Mouse (Mus musculus) embryonic facial prominence, embryonic 12.5 days (tissue): ENCODE results near the gene Hexim1. TPM values are rescaled to one million over a fixed set of nuclear protein-coding genes. Genes with fewer than 3 reads are reported as not detected.
A peak's percentile ranks its signal among the peaks of the same experiment; 100 is the strongest.

Experiments used
- ATAC-seq: fragments of 200-750 bp; cut with Nextera tagmentation; 2 replicates; pipeline ENCODE4 v1.8.0; 2017; ENCODE audit not compliant: insufficient number of reproducible peaks, insufficient read depth, low FRiP score, low TSS enrichment
- H3K27ac ChIP-seq: fragments of 300-500 bp; sonication (generic); 2 replicates; pipeline ENCODE4 v1.5.1; 2016; ENCODE audit warnings: mild to moderate bottlenecking
- H3K27me3 ChIP-seq: fragments of 300-500 bp; sonication (generic); 2 replicates; pipeline ENCODE4 v1.6.1; 2016; ENCODE audit warnings: mild to moderate bottlenecking, moderate library complexity
- H3K36me3 ChIP-seq: fragments of 300-500 bp; sonication (generic); 2 replicates; pipeline ENCODE4 v1.6.1; 2016; ENCODE audit warnings: mild to moderate bottlenecking
- H3K4me1 ChIP-seq: fragments of 300-500 bp; sonication (generic); 2 replicates; pipeline ENCODE4 v1.6.1; 2016
- H3K4me2 ChIP-seq: fragments of 300-500 bp; sonication (generic); replicated peaks from 2 replicates; pipeline ENCODE4 v1.6.1; 2016; ENCODE audit warnings: mild to moderate bottlenecking, moderate library complexity
- H3K4me3 ChIP-seq: fragments of 300-500 bp; sonication (generic); 2 replicates; pipeline ENCODE4 v1.5.1; 2016; ENCODE audit warnings: mild to moderate bottlenecking
- H3K9ac ChIP-seq: fragments of 300-500 bp; sonication (generic); 2 replicates; pipeline ENCODE4 v1.6.1; 2016; ENCODE audit warnings: mild to moderate bottlenecking, moderate library complexity
- H3K9me3 ChIP-seq: fragments of 300-500 bp; sonication (generic); 2 replicates; pipeline ENCODE4 v1.6.1; 2016; ENCODE audit warnings: mild to moderate bottlenecking, moderate library complexity
- WGBS: fragments of 180-500 bp; shearing (Covaris S2); methylation state at CpG from one replicate; pipeline ENCODE4 v1.1.7; 2016; 5-methylcytosine and 5-hydroxymethylcytosine counted together
- polyA plus RNA-seq: library from polyadenylated mRNA; unstranded; fragments of >200 nt; fragmentation: Nextera tagmentation; extraction: Ambion mirVana; gene quantifications from 2 replicates; pipeline ENCODE4 v1.2.1, GENCODE M21; 2016

The Hexim1 gene
- polyA plus RNA-seq, 1 experiment from 2014 or later = 4.2 TPM

GRCm38 (mm10) chr11:103076581-103076980, 39.5 kb upstream of the Hexim1 start:
- no peaks in the 10 kb centered on the region for H3K9me3 ChIP-seq
- H3K36me3 ChIP-seq = no peaks in the 10 kb centered on the region
- H3K9ac ChIP-seq = no peak overlapping the region
- ATAC-seq = no peak
- no peak overlapping the region for H3K4me3 ChIP-seq
- H3K27me3 ChIP-seq = peaks cover 28% of the 10 kb centered on the region
- no peak overlapping the region for H3K27ac ChIP-seq
- no peak overlapping the region for H3K4me2 ChIP-seq
- H3K4me1 ChIP-seq = peaks cover 8% of the 10 kb centered on the region
- WGBS = 76% methylated on average over 8 of the region's 8 CpGs

DNA sequence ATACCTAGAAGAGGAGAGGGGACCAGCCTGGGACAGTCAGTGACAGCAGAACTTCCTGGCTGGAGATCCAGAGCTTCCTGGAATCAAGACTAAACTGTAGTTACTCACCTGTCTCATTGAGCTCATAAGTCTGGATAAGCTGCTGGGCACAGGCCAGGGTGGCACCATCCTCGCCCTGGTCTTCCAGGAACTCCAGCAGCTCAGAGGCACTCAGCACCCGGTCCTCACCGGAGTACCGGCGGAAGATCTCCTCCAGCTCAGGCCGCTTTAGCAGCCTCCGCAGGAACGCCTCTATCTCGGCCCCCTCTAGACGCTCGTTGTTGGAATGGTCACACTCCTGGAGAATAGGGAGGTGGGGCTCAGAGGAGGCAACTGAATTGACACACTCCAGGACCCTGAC, 37.9 kb upstream of the Hexim1 start:
- no peak for ATAC-seq
- H3K27me3 ChIP-seq = peaks cover 42% of the 10 kb centered on the region
- peaks cover 8% of the 10 kb centered on the region for H3K4me1 ChIP-seq
- H3K4me2 ChIP-seq = no peak overlapping the region
- no peak overlapping the region for H3K4me3 ChIP-seq
- no peak overlapping the region for H3K9ac ChIP-seq
- H3K9me3 ChIP-seq = no peaks in the 10 kb centered on the region
- H3K36me3 ChIP-seq = no peaks in the 10 kb centered on the region
- 77% methylated on average over 11 of the region's 11 CpGs for WGBS
- H3K27ac ChIP-seq = no peak overlapping the region

DNA sequence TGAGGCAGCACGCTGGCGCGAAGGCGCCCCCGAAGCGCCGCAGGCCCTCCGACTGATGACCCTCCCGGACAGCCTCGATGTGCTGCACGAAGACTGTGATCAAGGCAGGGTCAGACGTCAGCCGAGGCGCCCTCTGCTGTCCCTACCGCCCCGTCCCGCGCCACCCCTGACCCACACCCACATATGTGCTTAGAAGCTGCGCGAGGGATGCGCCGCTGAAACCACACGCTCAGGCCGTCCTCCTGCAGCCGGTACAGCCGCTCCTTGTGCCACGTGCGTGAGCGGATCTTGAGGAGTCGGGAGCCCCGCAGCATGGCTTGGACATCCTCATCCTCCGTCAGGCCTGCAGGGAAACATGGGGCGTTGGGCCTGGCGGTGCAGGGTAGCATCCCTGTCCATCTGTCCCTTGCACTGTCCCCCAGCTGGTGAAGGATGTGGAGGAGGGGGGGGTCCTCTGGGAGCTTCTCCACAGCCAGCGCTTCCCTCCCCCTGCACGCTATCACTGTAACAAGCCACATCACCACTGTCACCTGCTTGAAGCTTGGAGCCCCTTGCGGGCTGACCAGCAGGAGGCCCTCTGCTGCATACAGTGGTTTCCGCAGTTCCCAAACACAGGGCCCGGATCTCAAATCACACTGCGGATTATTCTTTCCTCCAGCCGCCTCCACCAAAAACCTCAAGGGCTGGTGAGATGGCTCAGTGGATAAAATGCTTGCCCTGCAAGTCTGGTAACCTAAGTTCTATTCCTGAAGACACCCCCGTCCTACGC, 35.5 kb upstream of the Hexim1 start:
- H3K36me3 ChIP-seq = no peaks in the 10 kb centered on the region
- WGBS = 2% methylated on average over 43 of the region's 43 CpGs
- H3K9me3 ChIP-seq = no peaks in the 10 kb centered on the region
- peak overlapping the region; percentile 27 for H3K4me3 ChIP-seq
- H3K9ac ChIP-seq = peak overlapping the region; percentile 27
- H3K27ac ChIP-seq = no peak overlapping the region
- no peak for ATAC-seq
- H3K4me1 ChIP-seq = peaks cover 8% of the 10 kb centered on the region
- peaks cover 42% of the 10 kb centered on the region for H3K27me3 ChIP-seq
- H3K4me2 ChIP-seq = peak overlapping the region; percentile 57

- 45% methylated on average over 6 of the region's 6 CpGs for WGBS
- H3K4me3 ChIP-seq = no peak overlapping the region
- no peak overlapping the region for H3K4me2 ChIP-seq
- H3K27ac ChIP-seq = no peak overlapping the region
- H3K36me3 ChIP-seq = no peaks in the 10 kb centered on the region
- H3K27me3 ChIP-seq = peaks cover 42% of the 10 kb centered on the region
- no peak for ATAC-seq
- no peaks in the 10 kb centered on the region for H3K9me3 ChIP-seq
- H3K4me1 ChIP-seq = peaks cover 8% of the 10 kb centered on the region
- H3K9ac ChIP-seq = no peak overlapping the region
Observed at GRCm38 (mm10) chr11:103081631-103082030, 34.4 kb upstream of the Hexim1 start.

DNA sequence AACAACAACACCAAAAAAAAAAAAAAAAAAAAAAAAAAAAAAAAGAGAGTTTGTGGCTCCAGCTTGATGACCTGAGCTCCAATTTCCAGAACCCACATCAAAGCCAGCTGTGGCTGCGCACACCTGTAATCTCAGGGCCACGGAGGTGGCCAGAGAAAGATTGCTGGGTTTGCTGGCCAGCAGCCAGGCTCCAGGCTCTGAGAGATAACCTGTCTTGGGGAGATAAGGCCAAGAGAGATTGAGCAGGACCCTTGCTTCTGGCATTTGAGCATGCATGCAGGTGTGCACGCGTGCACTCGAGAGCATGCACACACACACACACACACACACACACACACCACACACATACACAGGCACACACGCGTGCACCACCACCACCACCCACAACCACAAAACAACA, 22.7 kb upstream of the Hexim1 start:
- ATAC-seq = no peak
- WGBS = 90% methylated on average over 7 of the region's 7 CpGs

DNA sequence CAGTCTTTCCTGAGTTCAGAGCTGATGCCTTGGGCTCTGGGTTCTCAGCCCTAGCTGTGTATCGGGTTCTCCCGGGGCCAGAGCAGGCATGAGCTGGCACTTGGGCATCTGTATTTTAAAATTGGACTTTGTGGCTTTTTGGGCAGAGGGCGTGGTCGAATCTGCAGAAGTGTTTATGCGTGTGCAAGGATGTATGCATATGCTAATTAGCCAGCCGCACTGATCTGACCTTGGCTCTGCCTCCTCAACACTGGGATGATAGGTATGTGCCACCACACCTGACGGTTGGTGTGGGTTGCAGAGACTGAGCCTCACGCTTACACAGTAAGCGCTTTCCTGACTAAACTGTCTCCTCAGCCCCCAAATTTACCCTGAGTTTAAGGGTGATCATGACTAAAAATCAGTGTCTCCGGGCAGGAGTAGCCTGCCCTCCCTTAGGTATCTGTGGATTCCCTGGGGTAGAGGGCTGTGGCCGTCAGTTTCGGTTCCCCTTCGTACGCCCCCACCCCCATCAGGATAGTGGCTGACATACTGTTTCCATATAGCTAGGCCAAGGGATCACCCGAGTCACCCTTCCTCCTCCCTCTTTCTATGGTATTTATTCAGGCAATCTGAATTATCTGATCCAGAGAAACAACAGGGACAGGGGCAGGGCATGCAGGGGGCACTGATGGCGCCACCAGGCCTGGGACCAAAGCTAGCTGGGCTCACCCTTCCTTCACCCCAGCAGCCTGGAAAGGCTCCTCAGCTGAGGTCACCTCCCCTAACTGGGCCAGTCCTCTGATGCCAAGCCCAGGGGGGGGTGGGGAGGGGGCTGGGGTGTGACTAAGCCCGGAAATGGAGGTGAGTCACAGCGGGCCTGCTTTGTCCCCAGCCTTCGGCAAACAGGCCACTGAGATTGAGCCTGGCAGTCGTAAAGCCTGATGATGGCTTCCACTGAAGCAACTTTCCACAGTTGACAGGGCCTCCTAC, 21.9 kb upstream of the Hexim1 start:
- no peaks in the 10 kb centered on the region for H3K36me3 ChIP-seq
- H3K27me3 ChIP-seq = peaks cover 19% of the 10 kb centered on the region

More for the DNA sequence above, 22.7 kb upstream of the Hexim1 start:
- Histone ChIP-seq H3K4me2 (no peak overlapping the region), H3K4me3 (no peak overlapping the region), H3K9ac (no peak overlapping the region), H3K27ac (no peak overlapping the region), H3K27me3 (peaks cover 13% of the 10 kb centered on the region), H3K4me1 (peaks cover 12% of the 10 kb centered on the region; the same call in 1 of the 2 replicates), H3K9me3 (no peaks in the 10 kb centered on the region), H3K36me3 (no peaks in the 10 kb centered on the region)

DNA sequence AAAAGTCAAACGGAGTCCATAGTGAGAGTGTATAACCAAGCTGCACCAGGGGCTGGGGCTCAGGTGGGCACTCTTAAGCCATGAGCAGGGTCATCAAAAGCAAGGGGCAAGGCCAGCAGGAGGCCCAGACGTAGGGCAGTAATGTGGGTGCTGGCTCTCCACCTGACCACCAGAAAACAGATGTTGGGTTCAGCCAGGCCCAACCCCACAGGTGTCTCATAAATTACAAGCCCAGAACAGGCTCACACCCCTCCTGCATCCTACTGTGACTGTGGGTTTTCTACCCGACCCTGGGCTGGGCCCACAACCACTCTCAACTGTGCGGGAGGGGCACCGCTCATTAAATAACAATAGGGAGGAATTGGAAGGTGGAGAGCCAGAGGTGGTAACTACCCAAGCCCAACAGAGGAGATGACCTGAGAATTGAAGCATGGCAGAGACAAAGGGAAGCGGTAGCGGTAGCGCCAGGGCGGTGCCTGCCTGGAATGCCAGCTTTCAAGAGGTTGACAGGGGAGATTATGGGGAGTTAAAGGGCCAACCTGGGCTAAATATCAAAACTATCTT, 20.8 kb upstream of the Hexim1 start:
- H3K4me2 ChIP-seq = no peak overlapping the region
- H3K4me3 ChIP-seq = no peak overlapping the region
- WGBS = 67% methylated on average over 9 of the region's 9 CpGs
- no peaks in the 10 kb centered on the region for H3K36me3 ChIP-seq
- peaks cover 21% of the 10 kb centered on the region; the same call in 1 of the 2 replicates for H3K4me1 ChIP-seq
- ATAC-seq = no peak
- peaks cover 29% of the 10 kb centered on the region for H3K27me3 ChIP-seq
- no peak overlapping the region for H3K27ac ChIP-seq
- no peak overlapping the region for H3K9ac ChIP-seq
- H3K9me3 ChIP-seq = no peaks in the 10 kb centered on the region

More for the DNA sequence above, 21.9 kb upstream of the Hexim1 start:
- WGBS = 64% methylated on average over 20 of the region's 20 CpGs
- Histone ChIP-seq H3K9ac (no peak overlapping the region), H3K9me3 (no peaks in the 10 kb centered on the region), H3K27ac (no peak overlapping the region), H3K4me2 (no peak overlapping the region), H3K4me1 (peaks cover 20% of the 10 kb centered on the region; the same call in 1 of the 2 replicates), H3K4me3 (no peak overlapping the region)
- no peak for ATAC-seq

- no peaks in the 10 kb centered on the region for H3K9me3 ChIP-seq
- no peak overlapping the region for H3K4me2 ChIP-seq
- H3K36me3 ChIP-seq = no peaks in the 10 kb centered on the region
- 89% methylated on average over 6 of the region's 6 CpGs for WGBS
- no peak for ATAC-seq
- H3K27ac ChIP-seq = no peak overlapping the region
- H3K4me1 ChIP-seq = peaks cover 21% of the 10 kb centered on the region; the same call in 1 of the 2 replicates
- peaks cover 35% of the 10 kb centered on the region for H3K27me3 ChIP-seq
- H3K4me3 ChIP-seq = no peak overlapping the region
- no peak overlapping the region for H3K9ac ChIP-seq
Observed at GRCm38 (mm10) chr11:103095801-103096200, 20.2 kb upstream of the Hexim1 start.

DNA sequence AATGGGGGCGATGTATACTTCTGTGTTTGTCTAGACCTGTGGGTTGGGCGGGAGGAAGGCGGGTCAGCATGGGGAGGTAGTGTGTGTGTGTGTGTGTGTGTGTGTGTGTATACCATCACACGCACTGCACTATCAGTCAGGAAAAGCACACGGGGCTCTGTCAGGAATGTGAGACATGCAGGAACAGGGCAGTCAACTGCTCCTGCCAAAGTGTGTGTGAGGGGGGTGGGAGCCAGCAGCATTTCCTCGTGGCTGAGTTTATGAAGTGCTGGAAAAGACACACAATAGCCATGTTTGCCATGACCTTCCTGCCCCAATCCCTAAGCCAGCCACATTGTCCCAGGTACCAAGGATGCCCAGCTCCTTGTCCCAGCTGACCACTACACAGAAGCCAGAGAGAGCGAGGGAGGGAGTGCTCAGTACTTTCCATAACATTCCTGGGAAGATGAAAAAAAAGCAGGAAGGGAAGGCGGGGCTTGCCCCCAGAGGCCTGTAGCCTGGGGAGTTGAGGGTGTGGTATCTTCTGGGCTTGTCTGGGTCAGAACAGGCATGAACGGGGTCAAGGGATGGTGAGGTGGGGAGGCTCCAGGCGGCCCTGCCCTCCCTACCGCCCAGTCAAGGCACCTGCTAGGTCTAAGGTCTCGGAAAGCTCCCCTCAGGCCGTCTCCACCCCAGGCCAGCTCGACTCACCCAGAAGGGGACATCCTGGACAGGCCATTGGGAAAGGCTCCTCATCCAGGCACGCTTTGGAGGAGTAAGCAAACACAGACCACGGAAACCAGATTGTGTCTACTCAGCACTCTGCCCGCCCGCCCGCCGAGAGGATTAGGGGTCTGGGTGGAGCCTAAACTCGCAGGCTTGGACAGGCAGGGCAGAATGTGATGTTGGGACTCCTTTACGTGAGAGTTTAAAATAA, 18.8 kb upstream of the Hexim1 start:
- H3K4me3 ChIP-seq = 0 out of 2 replicates have a peak overlapping the region, but pooled peaks have one; percentile 4
- no peaks in the 10 kb centered on the region for H3K9me3 ChIP-seq
- H3K36me3 ChIP-seq = no peaks in the 10 kb centered on the region
- WGBS = 22% methylated on average over 22 of the region's 22 CpGs
- no peak overlapping the region for H3K9ac ChIP-seq
- peak overlapping the region; percentile 70; the same call in 1 of the 2 replicates for H3K27ac ChIP-seq
- no peak; the same call in 1 of the 2 replicates for ATAC-seq
- H3K4me2 ChIP-seq = peak overlapping the region; percentile 28; the same call in 1 of the 2 replicates
- peaks cover 33% of the 10 kb centered on the region; the same call in 1 of the 2 replicates for H3K4me1 ChIP-seq
- H3K27me3 ChIP-seq = peaks cover 45% of the 10 kb centered on the region

GRCm38 (mm10) chr11:103098531-103099190, 17.4 kb upstream of the Hexim1 start:
- Histone ChIP-seq H3K9me3 (no peaks in the 10 kb centered on the region), H3K4me2 (no peak overlapping the region), H3K27me3 (peaks cover 46% of the 10 kb centered on the region), H3K36me3 (no peaks in the 10 kb centered on the region), H3K9ac (no peak overlapping the region), H3K4me1 (peaks cover 33% of the 10 kb centered on the region; the same call in 1 of the 2 replicates), H3K4me3 (no peak overlapping the region), H3K27ac (no peak overlapping the region)
- WGBS = 57% methylated on average over 11 of the region's 11 CpGs
- no peak for ATAC-seq
